Mouse (Mus musculus) MEL (cell line): ENCODE measurements at regions not wholly inside any gene's neighbourhood (a gene's known extent, or its start where the extent isn't known, plus 50 kb on each side); places are given as distances from the start of the nearest gene placed in this dataset.

Experiments
- DNase-seq: peaks from one replicate; pipeline ENCODE4 v3.0.0; 2011; ENCODE audit warnings: low read depth, low spot score
- H3K27ac ChIP-seq: 2 replicates; pipeline ENCODE4 v1.5.1; 2012; ENCODE audit warnings: low read depth, mild to moderate bottlenecking, control low read depth, low read length, moderate library complexity; ENCODE audit not compliant: control insufficient read depth
- H3K27me3 ChIP-seq, 2 experiments: fragments of 150-350 bp in 1 of 2; sonication (generic) in 1 of 2; 2 replicates each; pipeline ENCODE4 v1.6.1; 2012; ENCODE audit warnings: low read length in 2 of 2, mild to moderate bottlenecking in 2 of 2, improper control_type of control experiment in 1 of 2, moderate library complexity in 1 of 2; ENCODE audit not compliant: insufficient read depth in 2 of 2, control insufficient read depth in 1 of 2
- H3K36me3 ChIP-seq, 2 experiments: 2 replicates each; pipeline ENCODE4 v1.6.1; 2012 to 2014; ENCODE audit warnings: low read length in 2 of 2, improper control_type of control experiment in 1 of 2, inconsistent platforms in 1 of 2, mild to moderate bottlenecking in 1 of 2; ENCODE audit not compliant: insufficient read depth in 2 of 2, control insufficient read depth in 1 of 2
- H3K4me1 ChIP-seq, 2 experiments: fragments of 150-350 bp in 1 of 2; sonication (generic) in 1 of 2; 2 replicates each; pipeline ENCODE4 v1.6.1; 2012; ENCODE audit warnings: low read length in 2 of 2, improper control_type of control experiment in 1 of 2, mild to moderate bottlenecking in 1 of 2; ENCODE audit not compliant: insufficient read depth in 2 of 2, control insufficient read depth in 1 of 2
- H3K4me3 ChIP-seq, 2 experiments: fragments of 150-350 bp in 1 of 2; sonication (generic) in 1 of 2; 2 replicates each; pipeline ENCODE4 v1.5.1; 2012; ENCODE audit warnings: low read depth in 2 of 2, low read length in 2 of 2, mild to moderate bottlenecking in 2 of 2, moderate library complexity in 2 of 2, control low read depth in 1 of 2, improper control_type of control experiment in 1 of 2; ENCODE audit not compliant: control insufficient read depth in 1 of 2, insufficient read depth in 1 of 2
- H3K79me2 ChIP-seq: 2 replicates; pipeline ENCODE4 v1.6.1; 2012; ENCODE audit warnings: mild to moderate bottlenecking, low read length, moderate library complexity; ENCODE audit not compliant: control insufficient read depth, poor library complexity, insufficient read depth
- H3K9ac ChIP-seq: 2 replicates; pipeline ENCODE4 v1.6.1; 2012; ENCODE audit warnings: low read depth, mild to moderate bottlenecking, control low read depth, low read length, moderate library complexity; ENCODE audit not compliant: control insufficient read depth, poor library complexity, severe bottlenecking
- H3K9me3 ChIP-seq: fragments of 150-350 bp; sonication (generic); replicated peaks from 2 replicates; pipeline ENCODE4 v1.6.1; 2012; ENCODE audit warnings: mild to moderate bottlenecking, low read length, improper control_type of control experiment, moderate library complexity; ENCODE audit not compliant: insufficient read depth
- CHD1 ChIP-seq: IDR thresholded peaks from 2 replicates; pipeline ENCODE4 v1.6.1; 2012; ENCODE audit warnings: low read depth, mild to moderate bottlenecking, inconsistent platforms, low read length, improper control_type of control experiment
- E2F4 ChIP-seq: IDR thresholded peaks from 2 replicates; pipeline ENCODE4 v1.6.1; 2011; ENCODE audit warnings: low read depth, low read length, improper control_type of control experiment, borderline replicate concordance
- ELF1 ChIP-seq: IDR thresholded peaks from 2 replicates; pipeline ENCODE4 v1.6.1; 2014; ENCODE audit warnings: low read depth, mild to moderate bottlenecking, inconsistent platforms, low read length, improper control_type of control experiment, moderate library complexity
- ETS1 ChIP-seq: IDR thresholded peaks from 2 replicates; pipeline ENCODE4 v1.6.1; 2012; ENCODE audit warnings: low read depth, mild to moderate bottlenecking, inconsistent platforms, low read length, improper control_type of control experiment, moderate library complexity
- GABPA ChIP-seq: IDR thresholded peaks from 2 replicates; pipeline ENCODE4 v1.6.1; 2012; ENCODE audit warnings: low read depth, mild to moderate bottlenecking, inconsistent platforms, low read length, improper control_type of control experiment, moderate library complexity
- GATA1 ChIP-seq: IDR thresholded peaks from 2 replicates; pipeline ENCODE4 v1.6.1; 2011; ENCODE audit warnings: low read depth, low read length, improper control_type of control experiment
- JUND ChIP-seq: IDR thresholded peaks from 2 replicates; pipeline ENCODE4 v1.6.1; 2011; ENCODE audit warnings: low read depth, mild to moderate bottlenecking, improper control_type of control experiment, low read length
- MAFK ChIP-seq: IDR thresholded peaks from 2 replicates; pipeline ENCODE4 v1.6.1; 2011; ENCODE audit warnings: low read depth, mild to moderate bottlenecking, low read length, improper control_type of control experiment, borderline replicate concordance
- MAX ChIP-seq: IDR thresholded peaks from 2 replicates; pipeline ENCODE4 v1.6.1; 2011; ENCODE audit warnings: low read length, improper control_type of control experiment
- MXI1 ChIP-seq: IDR thresholded peaks from 2 replicates; pipeline ENCODE4 v1.6.1; 2011; ENCODE audit warnings: mild to moderate bottlenecking, low read depth, low read length, improper control_type of control experiment
- MYC ChIP-seq: IDR thresholded peaks from 2 replicates; pipeline ENCODE4 v1.6.1; 2011; ENCODE audit warnings: low read depth, mild to moderate bottlenecking, low read length, improper control_type of control experiment, moderate library complexity
- NELFE ChIP-seq: IDR thresholded peaks from 2 replicates; pipeline ENCODE4 v1.6.1; 2011; ENCODE audit warnings: low read depth, low read length, improper control_type of control experiment
- RAD21 ChIP-seq: IDR thresholded peaks from 2 replicates; pipeline ENCODE4 v1.6.1; 2011; ENCODE audit warnings: mild to moderate bottlenecking, low read depth, low read length, improper control_type of control experiment
- RCOR1 ChIP-seq: IDR thresholded peaks from 2 replicates; pipeline ENCODE4 v1.6.1; 2012; ENCODE audit warnings: low read depth, mild to moderate bottlenecking, inconsistent platforms, low read length, improper control_type of control experiment
- TAL1 ChIP-seq: IDR thresholded peaks from 2 replicates; pipeline ENCODE4 v1.6.1; 2012; ENCODE audit warnings: mild to moderate bottlenecking, inconsistent platforms, low read length, moderate library complexity, mixed read lengths
- TCF12 ChIP-seq: IDR thresholded peaks from 2 replicates; pipeline ENCODE4 v1.6.1; 2014; ENCODE audit warnings: low read depth, mild to moderate bottlenecking, inconsistent platforms, low read length, improper control_type of control experiment, moderate library complexity
- USF2 ChIP-seq, 2 experiments: IDR thresholded peaks; 2 replicates each; pipeline ENCODE4 v1.6.1; 2011 to 2012; ENCODE audit warnings: improper control_type of control experiment in 2 of 2, low read length in 2 of 2, borderline replicate concordance in 1 of 2, inconsistent platforms in 1 of 2, low read depth in 1 of 2, mild to moderate bottlenecking in 1 of 2; ENCODE audit not compliant: insufficient read depth in 1 of 2
- ZC3H11A ChIP-seq: IDR thresholded peaks from 2 replicates; pipeline ENCODE4 v1.6.1; 2012; ENCODE audit warnings: low read depth, mild to moderate bottlenecking, inconsistent platforms, low read length, improper control_type of control experiment
- ZMIZ1 ChIP-seq: IDR thresholded peaks from 2 replicates; pipeline ENCODE4 v1.6.1; 2012; ENCODE audit warnings: low read depth, mild to moderate bottlenecking, inconsistent platforms, low read length, improper control_type of control experiment, moderate library complexity

- DNase-seq: no peak
- Histone ChIP-seq H3K79me2 (no peaks in the 10 kb centered on the region), H3K36me3 (no peaks in the 10 kb centered on the region), H3K4me3 (no peak overlapping the region), H3K9me3 (no peaks in the 10 kb centered on the region), H3K4me1 (no peaks in the 10 kb centered on the region), H3K27ac (no peak overlapping the region), H3K27me3 (no peaks in the 10 kb centered on the region; a peak in 1 of 4 replicates)
- TF ChIP-seq ZC3H11A (no peak), TCF12 (no peak), ELF1 (no peak), MYC (no peak), USF2 (IDR thresholded peaks at IDR 0.05; ENCODE audit: borderline replicate concordance in 1 of 2, insufficient read depth in 1 of 2, low read depth in 1 of 2, low read length in 2 of 2) (no peak), GATA1 (no peak)
- TF ChIP-seq, all 39 proteins: peak for 0
- H3K9ac ChIP-seq: no peak overlapping the region
These were observed 238.4 kb downstream of the Ets1 start for GRCm38 (mm10) chr9:32874306-32874875.

GRCm38 (mm10) chr9:32882819-32883587 lies 247.0 kb downstream of the Ets1 start:
- H3K4me3 ChIP-seq: no peak overlapping the region
- TF ChIP-seq GATA1: no peak
- no peak for TF ChIP-seq ZMIZ1
- no peak for TF ChIP-seq ZC3H11A
- TF ChIP-seq MAFK: no peak
- no peak for TF ChIP-seq TAL1
- no peak for TF ChIP-seq RCOR1
- no peak for TF ChIP-seq JUND
- TF ChIP-seq MXI1: no peak
- no peak for TF ChIP-seq ETS1
- TF ChIP-seq RAD21: no peak
- no peak for TF ChIP-seq GABPA
- TF ChIP-seq CHD1: no peak
- no peak for TF ChIP-seq MAX
- TF ChIP-seq NELFE: no peak
- no peak for TF ChIP-seq E2F4
- H3K27ac ChIP-seq: no peak overlapping the region
- DNase-seq: no peak
- no peaks in the 10 kb centered on the region for H3K36me3 ChIP-seq
- no peaks in the 10 kb centered on the region for H3K79me2 ChIP-seq
- no peaks in the 10 kb centered on the region for H3K9me3 ChIP-seq
- no peaks in the 10 kb centered on the region for H3K4me1 ChIP-seq
- H3K27me3 ChIP-seq: no peaks in the 10 kb centered on the region; a peak in 1 of 4 replicates
- no peak overlapping the region for H3K9ac ChIP-seq
